Comparison of ENCODE assay signal across 11 mouse cellular contexts in the genomic region with DNA sequence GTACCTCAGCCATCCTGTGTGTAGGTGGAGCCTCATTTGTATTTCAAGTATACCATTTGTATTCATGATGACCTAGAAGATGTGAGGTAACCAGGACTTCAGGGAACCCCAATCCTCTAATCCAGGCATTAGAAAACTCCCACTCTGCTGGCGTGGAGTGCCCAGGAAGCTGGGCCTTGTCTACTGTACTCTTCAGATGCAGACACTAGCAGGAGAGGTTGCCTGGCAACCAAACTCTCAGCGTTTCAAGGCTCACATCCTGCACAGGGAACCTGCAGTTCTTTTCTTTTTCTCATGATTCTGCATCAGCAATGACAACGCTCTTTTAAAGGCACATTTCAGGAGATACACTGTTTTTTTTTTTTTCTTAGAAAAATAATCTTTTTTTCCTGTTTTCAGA.
A peak's percentile ranks its signal among the peaks of the same experiment; 100 is the strongest.
DNase-seq lines count a peak whose midpoint lies in the region; ATAC-seq and TF ChIP-seq lines count a peak whose summit lies in the region.
"Had no signal": no experiment of that assay in that cellular context is flagged by ENCODE, and none has a peak within 500 bp of the region (broad histone marks: within the 10 kb centered on the region; RNA-seq: fewer than 3 reads in every experiment).

No protein-coding gene starts in this region.

- TF ChIP-seq POLR2A in kidney, adult 2 months (IDR thresholded peaks at IDR 0.05; ENCODE audit: low read depth, low read length): no peak

- DNase-seq in thymus, postnatal 14 days: peak; percentile 37
- no peak for DNase-seq in thymus, postnatal 25 days
- DNase-seq in gastrocnemius, postnatal 25 days: no peak
- no peak for DNase-seq in kidney, adult 2 months
- no peak for DNase-seq in heart, postnatal 14 days
- DNase-seq: lung, postnatal 36 days; thymus, adult 2 months had no signal

- peaks cover 13% of the 10 kb centered on the region; the same call in 1 of the 2 replicates for H3K36me3 ChIP-seq in midbrain, embryonic 15.5 days (replicated peaks)
- H3K36me3 ChIP-seq in kidney, adult 2 months (ENCODE audit: control insufficient read depth, insufficient read depth, low read length): no peaks in the 10 kb centered on the region; the same call in none of the 2 replicates

- intact Hi-C loops in heart, postnatal 14 days (cut with DNase I): no loop called here

- no peak overlapping the region for H3K4me3 ChIP-seq in midbrain, embryonic 15.5 days
- H3K4me3 ChIP-seq in kidney, adult 2 months (ENCODE audit: insufficient read depth, low read depth, low read length): no peak overlapping the region
- H3K4me3 ChIP-seq: embryonic facial prominence, embryonic 13.5 days; limb, embryonic 12.5 days had no signal

- H3K4me1 ChIP-seq in midbrain, embryonic 15.5 days: peaks cover 10% of the 10 kb centered on the region
- no peaks in the 10 kb centered on the region for H3K4me1 ChIP-seq in kidney, adult 2 months (ENCODE audit: control insufficient read depth, insufficient read depth, low read length)
- H3K4me1 ChIP-seq: limb, embryonic 12.5 days had no signal

- peak overlapping the region; percentile 74 for H3K27ac ChIP-seq in midbrain, embryonic 15.5 days
- no peak overlapping the region for H3K27ac ChIP-seq in kidney, adult 2 months (ENCODE audit: insufficient read depth, low read depth, low read length)
- H3K27ac ChIP-seq: embryonic facial prominence, embryonic 13.5 days; limb, embryonic 12.5 days had no signal

- H3K9me3 ChIP-seq in midbrain, embryonic 15.5 days: no peaks in the 10 kb centered on the region
- H3K9me3 ChIP-seq: embryonic facial prominence, embryonic 13.5 days; limb, embryonic 12.5 days had no signal

- peak; percentile 39; a peak in 3 of 4 replicates for ATAC-seq in hematopoietic stem cell, adult 5-6 weeks (replicated peaks in 1 of 2; ENCODE audit: insufficient read depth in 1 of 2, low FRiP score in 2 of 2, low TSS enrichment in 1 of 2, low read depth in 1 of 2, poor library complexity in 2 of 2, severe bottlenecking in 2 of 2)
- ATAC-seq in midbrain, embryonic 15.5 days (replicated peaks): peak; percentile 93

- TF ChIP-seq CTCF in kidney, adult 2 months (conservative IDR thresholded peaks at IDR 0.05; ENCODE audit: insufficient read depth, insufficient read length, low read depth, low read length): no peak

- H3K4me2 ChIP-seq in midbrain, embryonic 15.5 days: no peak overlapping the region
- H3K4me2 ChIP-seq: embryonic facial prominence, embryonic 13.5 days; limb, embryonic 12.5 days had no signal

- no peaks in the 10 kb centered on the region for H3K27me3 ChIP-seq in midbrain, embryonic 15.5 days (replicated peaks)
- H3K27me3 ChIP-seq in kidney, adult 2 months (replicated peaks; ENCODE audit: control insufficient read depth, insufficient read depth, low read length): no peaks in the 10 kb centered on the region
- H3K27me3 ChIP-seq: embryonic facial prominence, embryonic 13.5 days; limb, embryonic 12.5 days had no signal

- 21% methylated on average over 3 of the region's 3 CpGs for WGBS in midbrain, embryonic 15.5 days
- 72% methylated on average over 3 of the region's 3 CpGs for WGBS in kidney, adult 2 months

- H3K9ac ChIP-seq in midbrain, embryonic 15.5 days: no peak overlapping the region
- H3K9ac ChIP-seq: embryonic facial prominence, embryonic 13.5 days; limb, embryonic 12.5 days had no signal
